Mouse (Mus musculus) olfactory bulb, adult 2 months (tissue): ENCODE data around the gene Otor. TPM values are rescaled to one million over a fixed set of nuclear protein-coding genes. Genes with fewer than 3 reads are reported as not detected.
A peak's percentile ranks its signal among the peaks of the same experiment; 100 is the strongest.

Experiments
- H3K27ac ChIP-seq: fragments of 200-500 bp; 2 replicates; pipeline ENCODE4 v1.5.1; 2012; ENCODE audit warnings: low read depth, low read length; ENCODE audit not compliant: insufficient read depth
- H3K4me1 ChIP-seq: fragments of 200-500 bp; 2 replicates; pipeline ENCODE4 v1.6.1; 2012; ENCODE audit warnings: low read length; ENCODE audit not compliant: control insufficient read depth, insufficient read depth
- H3K4me3 ChIP-seq: fragments of 200-500 bp; 2 replicates; pipeline ENCODE4 v1.5.1; 2012; ENCODE audit warnings: mild to moderate bottlenecking, low read depth, low read length, moderate library complexity; ENCODE audit not compliant: insufficient read depth
- CTCF ChIP-seq: fragments of 200-500 bp; IDR thresholded peaks from 2 replicates; pipeline ENCODE4 v1.5.1; 2012; ENCODE audit warnings: low read depth, mild to moderate bottlenecking, low read length, moderate library complexity; ENCODE audit not compliant: insufficient read depth
- POLR2A ChIP-seq: fragments of 200-500 bp; IDR thresholded peaks from 2 replicates; pipeline ENCODE4 v1.6.1; 2012; ENCODE audit warnings: mild to moderate bottlenecking, low read depth, low read length, moderate library complexity; ENCODE audit not compliant: insufficient read depth
- WGBS: fragments of 180-500 bp; shearing (Covaris S2); methylation state at CpG from one replicate; pipeline ENCODE4 v1.1.7; 2018; 5-methylcytosine and 5-hydroxymethylcytosine counted together
- polyA plus RNA-seq: library from polyadenylated mRNA; stranded (reverse); fragments of >200 nt; gene quantifications from 2 replicates; pipeline ENCODE4 v1.2.4, GENCODE M21; 2012; ENCODE audit warnings: low replicate concordance; ENCODE audit not compliant: missing spikeins, insufficient read depth, insufficient read length

The Otor gene
- polyA plus RNA-seq, 1 experiment: not detected

DNA sequence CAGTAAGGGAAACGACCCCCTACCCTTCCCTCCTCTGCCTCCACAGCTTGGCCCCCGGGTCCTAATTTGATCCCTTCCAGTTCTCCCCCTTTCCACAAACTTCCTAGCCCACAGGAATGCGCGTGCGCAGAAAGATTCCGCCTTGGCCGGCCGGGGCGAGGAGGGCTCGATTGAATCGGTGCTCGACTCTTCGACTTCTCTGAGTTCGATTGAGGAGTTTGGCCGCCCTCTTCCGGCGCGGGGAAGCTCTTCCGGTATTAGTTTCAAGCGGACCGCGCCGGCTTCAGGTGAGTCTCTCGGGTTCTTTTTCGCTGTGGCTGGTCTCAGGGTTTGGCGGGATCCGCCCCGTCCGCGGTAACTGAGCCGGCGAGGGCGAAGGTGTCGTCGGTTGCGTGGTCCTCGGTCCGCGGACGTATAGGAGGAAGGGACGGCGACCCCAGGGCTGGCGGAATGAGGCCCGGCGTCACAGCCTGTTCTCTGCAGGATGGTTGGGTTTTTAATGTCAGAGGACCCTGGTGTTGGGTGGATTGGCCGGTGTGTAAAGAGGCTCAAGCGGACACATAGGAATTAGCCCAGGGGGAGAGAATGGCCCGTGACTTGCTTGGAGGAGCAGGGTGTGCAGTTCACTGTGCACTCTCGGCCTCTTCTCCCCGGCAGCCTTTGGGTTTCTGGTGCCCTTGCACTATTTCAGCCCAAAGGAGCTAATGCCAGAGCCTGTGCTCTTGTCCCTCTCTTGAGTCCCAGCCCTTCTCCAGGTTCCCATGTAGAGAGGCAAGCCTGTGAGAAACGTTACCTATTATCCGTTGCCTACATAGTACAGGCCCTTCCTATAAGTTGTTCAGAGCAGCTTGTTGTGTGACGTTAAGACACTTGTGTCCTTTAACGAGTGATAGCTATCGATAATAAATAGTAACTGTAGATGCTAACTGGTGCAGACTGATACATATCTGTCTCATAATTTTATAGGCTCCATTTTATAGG is 15.2 kb upstream of the Otor start, which contains the start of gene Snrpb2:
Gene Snrpb2, plus strand, starts transcription at position 228 of the 981 bp plus-strand sequence.
- TF ChIP-seq POLR2A (0 out of 2 replicates have a peak, but pooled peaks have one; percentile 47), CTCF (no peak)

DNA sequence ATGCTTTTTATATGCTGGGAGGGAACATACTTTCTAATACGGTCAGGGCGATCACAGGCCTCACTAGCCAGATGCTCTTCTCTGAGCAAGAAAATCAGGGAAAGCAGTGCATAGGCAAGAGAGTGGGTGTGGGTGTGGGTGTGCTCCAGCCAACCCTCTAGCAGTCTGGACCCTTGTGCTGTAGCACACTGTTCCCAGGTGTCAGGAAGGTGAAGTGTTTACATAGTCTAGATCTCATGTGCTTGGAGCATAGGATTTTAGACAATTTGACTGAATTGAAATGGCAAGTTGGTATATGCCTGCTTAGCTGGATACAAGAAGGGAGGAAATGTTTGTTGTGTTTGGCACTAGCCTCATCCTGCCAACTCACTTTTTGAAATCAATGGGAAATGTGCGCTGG is 12.4 kb upstream of the Otor start:
- Histone ChIP-seq H3K4me1 (no peaks in the 10 kb centered on the region), H3K4me3 (no peak overlapping the region), H3K27ac (no peak overlapping the region)
- TF ChIP-seq CTCF (no peak), POLR2A (no peak)
- WGBS: 88% methylated on average over 3 of the region's 3 CpGs

More for the DNA sequence above, 15.2 kb upstream of the Otor start, which contains the start of gene Snrpb2:
- 1% methylated on average over 55 of the region's 55 CpGs for WGBS
- no peak within 1 kb of the TSS for H3K27ac ChIP-seq
- peak within 1 kb of the TSS; percentile 88 for H3K4me3 ChIP-seq
- no peaks in the 10 kb centered on the region for H3K4me1 ChIP-seq

DNA sequence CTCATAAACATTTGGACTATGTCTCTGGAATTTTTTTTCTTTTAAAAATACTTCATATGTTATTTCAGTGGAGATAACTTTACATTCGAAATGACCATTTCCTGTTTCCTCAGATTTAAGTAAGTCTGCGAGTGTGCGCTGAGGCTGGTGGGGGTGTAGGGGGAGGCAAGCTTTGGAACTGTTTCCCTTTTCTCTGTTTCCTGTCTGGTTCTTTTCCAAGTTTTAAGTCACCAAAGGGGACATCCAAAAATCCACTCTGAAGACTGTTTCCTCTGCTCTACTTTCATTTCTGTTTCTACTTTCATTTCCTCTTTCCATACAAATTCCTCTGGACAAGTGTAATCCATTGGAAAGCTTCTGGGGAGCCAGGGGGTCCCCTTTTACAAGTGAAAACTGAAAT is 3.4 kb downstream of the Otor start:
- WGBS: 79% methylated on average over 3 of the region's 3 CpGs
- Histone ChIP-seq H3K4me3 (no peak overlapping the region), H3K27ac (no peak overlapping the region), H3K4me1 (no peaks in the 10 kb centered on the region)
- no peak for TF ChIP-seq CTCF

DNA sequence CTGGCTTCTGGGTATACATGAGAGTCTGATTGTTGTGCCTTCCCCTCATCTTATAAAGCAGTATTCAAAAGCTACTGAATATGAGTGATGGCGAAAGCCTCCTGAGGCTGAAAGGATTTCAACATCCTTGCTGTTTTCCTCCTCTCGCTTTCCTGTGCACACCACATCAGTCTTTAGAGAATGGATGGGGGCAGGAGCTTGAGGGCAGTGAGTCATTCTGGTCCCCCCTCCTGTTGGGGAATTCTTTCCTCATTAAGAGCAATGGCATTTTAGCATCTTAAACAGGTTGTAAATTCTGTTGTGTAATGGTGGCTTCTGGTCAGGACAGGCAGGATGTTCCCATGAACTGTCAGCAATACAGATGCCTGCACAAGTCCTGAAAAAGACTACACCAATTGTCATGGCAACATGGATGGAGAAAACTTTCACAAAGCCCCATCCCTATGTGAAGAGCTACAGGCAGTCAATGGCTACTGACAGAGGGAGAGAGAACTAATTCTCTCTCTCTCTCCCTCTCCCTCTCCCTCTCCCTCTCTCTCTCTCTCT is 6.7 kb downstream of the Otor start:
- H3K4me1 ChIP-seq: no peaks in the 10 kb centered on the region

DNA sequence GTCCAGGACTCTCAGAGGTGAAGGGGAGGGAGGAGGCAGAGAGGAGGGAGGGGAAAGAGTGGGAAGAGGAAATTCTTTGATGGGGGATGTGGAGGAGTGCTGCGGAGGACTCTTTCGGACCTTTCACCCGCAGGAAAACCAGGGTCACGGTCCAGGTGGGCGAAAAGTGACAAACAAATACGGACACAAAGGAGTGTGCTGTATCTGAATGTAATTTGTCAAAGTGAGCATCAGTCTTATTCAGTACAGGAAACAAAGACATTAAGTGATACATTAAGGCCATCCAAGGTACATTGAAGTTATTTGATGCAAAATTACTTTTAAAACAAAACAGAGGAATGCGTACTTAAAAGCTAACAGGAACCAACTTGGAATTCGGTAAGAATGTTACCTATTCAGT is 11.6 kb downstream of the Otor start:
- no peak overlapping the region for H3K27ac ChIP-seq
- 87% methylated on average over 8 of the region's 8 CpGs for WGBS
- H3K4me3 ChIP-seq: no peak overlapping the region
- TF ChIP-seq POLR2A (no peak), CTCF (no peak)
- H3K4me1 ChIP-seq: no peaks in the 10 kb centered on the region

More for the DNA sequence above, 6.7 kb downstream of the Otor start:
- H3K27ac ChIP-seq: no peak overlapping the region
- no peak overlapping the region for H3K4me3 ChIP-seq
- TF ChIP-seq POLR2A: no peak
- no peak for TF ChIP-seq CTCF
- 35% methylated on average over 2 of the region's 2 CpGs for WGBS

DNA sequence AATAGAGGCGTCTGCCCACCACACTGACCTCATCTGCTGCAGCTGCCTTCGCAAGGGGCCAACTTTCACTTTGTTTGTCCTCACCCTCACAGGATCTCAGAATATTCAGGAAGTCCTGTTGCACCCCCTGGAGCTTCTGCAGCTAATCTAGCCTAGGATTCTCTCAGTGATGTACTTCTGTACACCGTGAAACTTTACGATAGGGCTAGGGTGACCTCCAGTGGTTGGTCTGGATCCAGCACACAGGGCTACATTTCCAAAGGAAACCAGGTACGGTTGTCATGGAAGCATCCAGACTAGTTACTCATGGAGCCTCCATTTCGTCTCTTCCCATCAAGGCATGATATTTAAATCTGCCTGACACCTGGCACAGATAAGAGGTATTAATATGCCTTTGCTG is 15.5 kb downstream of the Otor start:
- no peak for TF ChIP-seq POLR2A
- TF ChIP-seq CTCF: no peak
- H3K27ac ChIP-seq: no peak overlapping the region
- WGBS: 22% methylated on average over 6 of the region's 6 CpGs
- H3K4me1 ChIP-seq: no peaks in the 10 kb centered on the region
- no peak overlapping the region for H3K4me3 ChIP-seq

DNA sequence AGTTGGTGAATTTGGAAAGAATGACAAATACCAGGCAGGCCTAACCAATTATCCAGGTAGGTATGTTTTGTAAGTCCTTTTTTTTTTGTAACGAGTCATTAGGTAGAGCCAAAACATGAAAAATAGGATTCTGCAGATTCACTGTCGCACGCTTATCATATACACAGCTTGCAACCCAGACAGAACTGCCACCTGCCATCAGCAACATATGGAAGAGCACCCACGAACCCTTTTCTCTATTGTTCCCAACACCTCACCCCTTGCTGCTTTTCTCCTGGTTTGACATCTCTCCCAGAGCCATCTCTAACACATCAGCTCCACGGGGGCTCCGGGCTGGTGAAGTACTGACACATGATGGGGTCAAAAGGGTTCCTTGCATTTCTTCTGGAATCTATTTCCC is 16.5 kb downstream of the Otor start:
- no peak overlapping the region for H3K4me3 ChIP-seq
- no peak overlapping the region for H3K27ac ChIP-seq
- H3K4me1 ChIP-seq: no peaks in the 10 kb centered on the region
- WGBS: 84% methylated on average over 6 of the region's 6 CpGs
- TF ChIP-seq CTCF: no peak
- no peak for TF ChIP-seq POLR2A

DNA sequence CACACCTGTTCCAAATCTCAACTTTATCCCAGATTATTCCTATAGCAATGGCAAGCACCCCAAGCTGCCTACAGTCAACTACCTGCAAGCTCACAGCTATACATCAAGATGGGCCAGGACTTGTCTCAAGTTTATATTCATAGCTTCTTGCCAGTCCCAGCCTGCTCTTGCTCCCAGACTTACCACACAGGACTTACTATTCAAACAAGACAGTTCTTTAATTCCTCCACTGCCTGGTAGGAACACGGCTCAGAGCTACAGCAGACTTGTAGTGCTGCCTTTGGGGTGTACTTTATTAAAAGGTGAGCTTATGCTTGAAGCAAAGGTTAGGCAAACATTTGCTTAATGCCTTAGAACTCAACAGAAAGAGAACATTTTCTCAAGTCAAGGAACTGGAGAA is 18.9 kb downstream of the Otor start:
- Histone ChIP-seq H3K4me1 (no peaks in the 10 kb centered on the region), H3K4me3 (no peak overlapping the region), H3K27ac (no peak overlapping the region)
- 76% methylated on average over 1 of the region's 1 CpGs for WGBS
- TF ChIP-seq POLR2A: no peak
- TF ChIP-seq CTCF: no peak

DNA sequence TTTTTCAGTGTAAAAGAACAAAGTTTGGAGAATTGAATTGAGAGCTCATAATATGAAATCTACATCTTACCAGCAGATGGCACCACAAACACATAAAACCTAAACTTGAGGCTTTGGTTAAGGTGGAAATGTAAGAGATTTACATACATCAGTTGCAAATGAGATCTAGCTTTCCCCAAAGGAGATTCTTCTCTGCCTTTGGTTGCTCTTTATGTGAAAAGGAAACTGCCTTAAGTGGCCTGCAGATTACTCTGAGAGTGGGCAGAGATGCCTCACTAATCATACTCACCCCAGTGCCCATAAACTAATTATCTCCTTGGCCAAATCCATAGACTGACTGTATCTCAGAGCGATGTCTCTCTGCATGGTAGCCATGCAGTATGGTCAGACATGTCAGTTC is 35.6 kb downstream of the Otor start:
- Histone ChIP-seq H3K27ac (no peak overlapping the region), H3K4me3 (no peak overlapping the region), H3K4me1 (no peaks in the 10 kb centered on the region)
- TF ChIP-seq CTCF (no peak), POLR2A (no peak)
- 83% methylated on average over 1 of the region's 1 CpGs for WGBS
